8 mouse cellular contexts compared by ENCODE assay signal in the genomic region with DNA sequence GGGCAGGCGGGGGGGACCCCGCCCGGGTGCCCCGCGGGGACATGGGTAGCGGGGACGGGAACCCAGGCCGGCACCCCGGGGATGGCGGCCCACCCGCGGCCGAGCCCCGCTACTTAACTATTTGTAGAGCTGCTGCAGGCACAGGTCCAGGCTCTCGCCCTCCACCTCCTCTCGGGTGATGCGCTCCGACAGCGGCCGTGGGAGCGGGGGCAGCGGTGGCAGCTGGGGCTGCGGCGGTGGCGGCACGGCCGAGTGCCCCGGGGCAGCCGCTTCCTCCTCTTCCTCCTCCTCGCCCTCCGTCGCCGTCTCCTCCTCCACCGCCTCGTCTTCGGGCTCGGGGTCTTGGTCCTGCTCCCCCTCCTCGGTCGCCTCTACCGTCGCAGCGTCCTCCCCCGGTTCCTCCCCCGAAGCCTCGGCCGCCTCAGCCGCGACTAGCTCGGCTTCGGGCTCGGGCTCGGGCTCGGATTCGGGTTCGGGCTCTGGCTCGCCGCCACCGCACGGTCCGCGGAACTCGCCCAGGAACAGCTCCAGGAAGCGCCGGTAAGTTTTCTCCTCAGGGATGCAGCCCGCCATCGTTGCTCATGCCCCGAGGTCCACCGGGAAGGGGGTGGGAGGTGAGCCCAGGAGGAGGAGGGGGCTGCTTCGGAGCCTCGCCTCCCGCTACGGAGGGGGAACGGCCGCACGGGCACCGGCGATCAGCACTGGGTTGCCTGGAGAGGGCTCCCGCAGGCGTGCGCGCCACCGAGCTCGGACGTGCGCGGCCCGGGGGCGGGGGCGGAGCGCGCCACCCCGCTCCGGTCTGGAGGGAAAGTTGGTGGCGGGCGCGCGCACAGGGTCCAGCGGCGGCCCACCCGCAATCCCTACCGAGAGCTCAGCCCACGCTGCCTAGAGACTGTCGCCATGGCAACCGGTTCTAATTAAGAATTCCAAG. TPM values are rescaled to one million over a fixed set of nuclear protein-coding genes. Genes with fewer than 3 reads are reported as not detected.
A peak's percentile ranks its signal among the peaks of the same experiment; 100 is the strongest.
DNase-seq lines count a peak whose midpoint lies in the region.

TSS of gene Ppm1e (minus strand) at position 693 of the 931 bp plus-strand sequence.

- peaks cover 53% of the 10 kb centered on the region for H3K27me3 ChIP-seq in megakaryocyte, embryonic 14.5 days (replicated peaks)

- peak; percentile 88 for DNase-seq in ZHBTc4 (ENCODE audit: low read depth, low spot score)
- peak; percentile 91 for DNase-seq in embryo, embryonic 10 days (ENCODE audit: low spot score)
- peak; percentile 56 for DNase-seq in gastrocnemius, postnatal 10 days
- peak; percentile 62 for DNase-seq in induced T-regulatory cell, adult 2 months (ENCODE audit: low read depth)
- peak; percentile 64 to 80 for DNase-seq in left cerebral cortex, adult 9 months (ENCODE audit: low spot score in 2 of 2)
- peak; percentile 89 for DNase-seq in right cerebral cortex, postnatal 14 days
- DNase-seq in urinary bladder, postnatal 25 days (ENCODE audit: low spot score), result peak; percentile 54

- H3K9me3 ChIP-seq in megakaryocyte, embryonic 14.5 days, result peaks cover 5% of the 10 kb centered on the region; the same call in 1 of the 2 replicates

- peak within 1 kb of the TSS; percentile 93 for H3K4me3 ChIP-seq in megakaryocyte, embryonic 14.5 days (replicated peaks)

- no peaks in the 10 kb centered on the region for H3K36me3 ChIP-seq in megakaryocyte, embryonic 14.5 days (replicated peaks; ENCODE audit: low read length)

- peaks cover 23% of the 10 kb centered on the region for H3K4me1 ChIP-seq in megakaryocyte, embryonic 14.5 days

RNA-seq across cellular contexts. Expression of gene Ppm1e, which starts in this region (rescaled TPM):
- total RNA-seq in gastrocnemius, postnatal 10 days (2021), result 1 to 10 TPM in 1 of 2 experiments, under 1 TPM in 1; 0.75 to 1.7 TPM
- 0.32 TPM in 1 of 2 replicates, not detected in the other for polyA plus RNA-seq in megakaryocyte, embryonic 14.5 days (2012; ENCODE audit: insufficient read depth, low replicate concordance)

Comparison
In these comparisons a context has a peak if more than half of its experiments do, and no peak if none do; other contexts are left out.
1. Peak in every context shown above with its lines: DNase-seq and H3K4me3 ChIP-seq.